Mouse (Mus musculus): ENCODE results near the gene Gstm2. TPM values are rescaled to one million over a fixed set of nuclear protein-coding genes. Genes with fewer than 3 reads are reported as not detected.
"Not testable (repeated sequence)": the region's sequence is repeated elsewhere in the genome, so short reads cannot be mapped to it uniquely, and the experiment has no call there.

The Gstm2 gene
- polyA plus RNA-seq, 1 experiment: 285 TPM

DNA sequence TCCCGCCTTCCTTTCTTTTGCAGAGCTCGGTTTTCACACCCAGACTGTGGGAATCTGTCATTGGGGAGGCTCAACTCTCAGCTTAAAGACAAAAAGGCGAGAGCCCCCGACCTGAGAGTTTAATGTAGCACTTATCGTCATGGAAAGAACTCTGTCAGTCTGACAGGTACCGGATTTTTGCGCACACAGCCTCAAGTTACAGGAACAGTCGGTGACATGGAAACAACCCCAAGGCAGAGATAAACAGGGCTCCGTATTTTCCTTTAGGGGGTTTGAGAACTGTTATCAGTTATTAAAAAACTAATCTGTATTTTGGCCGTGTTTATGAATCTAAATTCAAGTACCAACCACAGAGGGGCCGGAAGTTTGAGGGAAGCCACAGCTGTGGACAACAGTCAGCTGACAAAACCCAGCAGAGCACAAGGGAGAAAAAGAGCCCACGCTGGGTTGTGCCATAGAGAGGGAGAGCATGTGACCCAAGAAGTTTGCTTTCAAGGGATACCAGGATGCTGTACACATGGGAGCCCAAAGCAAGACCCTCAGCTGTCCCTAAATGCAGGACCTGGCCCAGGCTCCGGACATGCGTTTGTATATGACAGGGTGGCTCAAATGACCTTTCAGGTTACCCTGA lies 32.1 kb upstream of the Gstm2 start:
- WGBS: 10% methylated on average over 14 of the region's 14 CpGs
- H3K4me3 ChIP-seq (replicated peaks; ENCODE audit: extremely low read depth, low read depth, low read length): peak overlapping the region; percentile 37
- peaks cover 31% of the 10 kb centered on the region for H3K4me1 ChIP-seq (ENCODE audit: control insufficient read depth, insufficient read depth, low read length)
- TF ChIP-seq POLR2A (IDR thresholded peaks at IDR 0.05; ENCODE audit: borderline replicate concordance, extremely low read depth, low read depth, low read length): no peak
- TF ChIP-seq CTCF (IDR thresholded peaks at IDR 0.05; ENCODE audit: insufficient read depth, low read length): no peak
- no peak for DNase-seq

DNA sequence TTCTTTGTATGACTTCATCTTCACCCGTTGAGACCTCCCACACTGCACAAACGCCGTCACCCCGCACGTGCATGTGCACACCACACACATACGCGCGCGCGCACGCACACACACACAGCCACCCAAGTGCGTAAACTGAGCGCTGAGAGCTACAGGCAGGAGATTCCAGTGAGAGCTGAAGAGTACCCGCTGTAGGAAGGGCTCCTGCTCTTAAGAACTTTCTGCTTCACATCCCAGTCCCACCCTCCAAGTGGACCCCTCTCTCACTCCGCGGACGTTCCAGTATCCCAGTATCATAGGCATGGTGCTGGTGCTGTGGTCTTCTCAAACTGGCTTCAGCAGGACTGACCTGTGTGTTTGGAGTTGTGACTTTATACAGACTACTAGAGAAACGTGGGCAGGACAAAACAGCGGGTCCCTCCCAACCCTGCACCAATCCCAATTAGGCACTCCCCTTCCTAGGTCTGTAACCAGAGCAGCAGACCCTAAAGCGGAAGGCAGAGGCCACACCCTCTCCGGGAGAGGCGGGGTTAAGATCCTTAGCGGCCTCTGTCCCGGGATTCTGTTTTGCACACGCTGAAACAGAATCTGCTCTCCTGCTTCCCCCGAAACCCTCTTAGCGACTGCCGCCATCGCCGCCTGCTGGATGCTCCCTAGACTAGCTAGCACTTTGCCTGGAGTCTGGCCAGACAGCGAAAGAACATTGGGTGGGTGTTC lies 31.4 kb upstream of the Gstm2 start, which contains the start of gene Gstm1:
TSS of gene Gstm1 (minus strand) at position 501 of the 717 bp plus-strand sequence.
- WGBS: under 1% methylated on average over 31 of the region's 31 CpGs
- H3K4me3 ChIP-seq (replicated peaks; ENCODE audit: extremely low read depth, low read depth, low read length): peak within 1 kb of the TSS; percentile 74
- TF ChIP-seq POLR2A (IDR thresholded peaks at IDR 0.05; ENCODE audit: borderline replicate concordance, extremely low read depth, low read depth, low read length): peak; percentile 98
- peak; percentile 80 for TF ChIP-seq CTCF (IDR thresholded peaks at IDR 0.05; ENCODE audit: insufficient read depth, low read length)
- DNase-seq: peak; percentile 91
- H3K4me1 ChIP-seq (ENCODE audit: control insufficient read depth, insufficient read depth, low read length): peaks cover 33% of the 10 kb centered on the region

DNA sequence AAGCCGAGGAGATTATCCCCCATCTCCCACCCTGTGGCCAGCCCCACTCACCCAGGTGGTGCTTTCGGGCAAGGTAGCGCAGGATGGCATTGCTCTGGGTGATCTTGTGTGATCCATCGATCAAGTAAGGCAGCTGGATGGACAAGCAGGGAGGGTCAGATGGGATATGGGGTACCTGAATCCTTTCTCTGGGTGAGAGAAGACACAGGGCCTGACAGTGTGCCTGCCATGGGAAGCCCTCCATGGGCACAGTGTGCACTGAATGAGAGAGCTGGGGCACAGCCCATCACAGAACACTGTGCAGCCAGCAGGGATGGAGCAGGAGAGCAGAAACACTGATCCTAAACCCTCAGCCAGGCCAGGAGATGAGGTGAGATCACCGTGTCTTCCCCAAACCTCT lies 30.2 kb upstream of the Gstm2 start:
- peaks cover 31% of the 10 kb centered on the region for H3K4me1 ChIP-seq (ENCODE audit: control insufficient read depth, insufficient read depth, low read length)
- H3K4me3 ChIP-seq (replicated peaks; ENCODE audit: extremely low read depth, low read depth, low read length): peak overlapping the region; percentile 11
- not testable (repeated sequence) for DNase-seq
- 86% methylated on average over 5 of the region's 5 CpGs for WGBS

DNA sequence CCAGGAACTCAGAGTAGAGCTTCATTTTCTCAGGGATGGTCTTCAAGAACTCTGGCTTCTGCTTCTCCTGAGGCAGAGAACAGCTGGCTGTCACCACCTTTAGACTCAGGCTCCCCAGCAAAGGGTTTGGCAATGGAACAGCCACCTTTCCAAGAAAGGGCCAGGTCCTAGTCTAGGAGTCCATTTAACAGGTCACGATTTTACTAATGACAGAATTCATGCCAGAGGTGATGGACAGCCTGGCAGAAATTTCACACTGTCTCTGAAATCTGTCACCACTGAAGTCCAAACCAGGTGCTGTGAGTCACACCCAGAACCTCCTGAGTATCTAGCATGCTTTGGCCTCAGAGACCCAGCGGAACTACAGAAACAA lies 28.7 kb upstream of the Gstm2 start:
- WGBS: 81% methylated on average over 2 of the region's 2 CpGs
- DNase-seq: no peak
- Histone ChIP-seq H3K4me3 (replicated peaks; ENCODE audit: extremely low read depth, low read depth, low read length) (no peak overlapping the region), H3K4me1 (ENCODE audit: control insufficient read depth, insufficient read depth, low read length) (peaks cover 34% of the 10 kb centered on the region)
- no peak for TF ChIP-seq POLR2A (IDR thresholded peaks at IDR 0.05; ENCODE audit: borderline replicate concordance, extremely low read depth, low read depth, low read length)
- TF ChIP-seq CTCF (IDR thresholded peaks at IDR 0.05; ENCODE audit: insufficient read depth, low read length): no peak

DNA sequence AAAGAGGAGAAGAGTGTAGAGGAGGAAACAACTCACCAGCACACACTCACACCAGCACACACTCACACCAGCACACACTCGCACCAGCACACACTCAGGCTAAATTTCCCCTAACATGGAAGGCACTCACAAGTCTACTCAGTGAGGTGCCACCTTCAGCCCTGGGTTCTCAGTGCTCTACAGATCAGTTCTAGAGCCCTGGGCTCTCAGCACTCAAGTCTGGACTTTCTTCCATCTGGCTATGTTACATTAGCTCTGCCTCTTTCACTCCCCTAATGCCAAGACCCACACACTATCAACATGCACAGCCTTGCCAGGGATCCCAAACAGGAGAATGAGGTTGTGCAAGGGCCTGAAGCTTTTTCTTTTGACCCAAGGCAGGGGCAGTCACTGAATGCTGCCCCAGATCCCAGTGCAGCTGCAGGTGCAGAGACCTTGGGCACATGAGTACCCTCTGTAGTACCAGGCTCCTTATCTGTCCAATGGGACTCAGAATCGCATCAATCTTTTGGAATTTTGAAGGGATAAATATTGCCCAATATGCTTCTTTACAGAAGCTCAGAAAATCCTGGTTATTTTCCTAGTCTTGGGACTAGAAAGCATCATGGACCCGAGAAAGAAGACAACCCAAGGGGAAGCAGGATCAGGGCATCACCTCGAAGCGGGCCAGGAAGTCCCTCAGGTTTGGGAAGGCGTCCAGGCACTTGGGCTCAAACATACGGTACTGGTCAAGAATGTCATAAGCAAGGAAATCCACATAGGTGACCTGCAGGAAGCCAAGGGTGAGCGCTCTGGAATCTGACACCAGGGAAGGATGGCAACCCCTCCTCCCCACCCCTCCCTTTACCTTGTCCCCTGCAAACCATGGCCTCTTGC lies 28.1 kb upstream of the Gstm2 start:
- DNase-seq: no peak
- no peak for TF ChIP-seq CTCF (IDR thresholded peaks at IDR 0.05; ENCODE audit: insufficient read depth, low read length)
- TF ChIP-seq POLR2A (IDR thresholded peaks at IDR 0.05; ENCODE audit: borderline replicate concordance, extremely low read depth, low read depth, low read length): no peak
- 70% methylated on average over 8 of the region's 8 CpGs for WGBS
- H3K4me1 ChIP-seq (ENCODE audit: control insufficient read depth, insufficient read depth, low read length): peaks cover 34% of the 10 kb centered on the region
- no peak overlapping the region for H3K4me3 ChIP-seq (replicated peaks; ENCODE audit: extremely low read depth, low read depth, low read length)

DNA sequence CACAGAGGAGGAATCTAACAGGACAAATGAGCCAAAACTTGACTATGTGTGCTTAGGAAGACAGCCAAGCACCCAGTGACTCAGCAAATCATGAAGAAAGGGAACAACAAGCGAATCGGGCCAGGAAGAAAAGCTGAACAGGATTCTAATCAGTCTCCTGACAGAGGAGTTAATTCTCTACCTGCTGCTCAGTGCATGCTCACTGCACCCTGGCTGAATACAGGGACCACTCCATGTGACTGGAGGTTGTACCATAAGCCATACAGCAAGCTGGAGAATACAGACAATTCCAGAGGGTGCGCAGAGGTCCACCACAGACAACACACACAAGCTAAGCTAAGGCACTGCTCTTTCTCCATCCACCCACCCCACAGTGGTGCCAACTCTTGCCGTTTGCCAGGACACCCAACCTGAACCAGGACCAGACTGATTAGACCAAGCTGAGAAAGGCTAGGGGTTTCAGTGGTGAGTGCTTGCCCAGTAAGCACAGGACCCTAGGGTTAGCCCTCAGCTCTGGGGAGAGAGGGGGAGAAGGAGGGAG lies 27.1 kb upstream of the Gstm2 start:
- no peak for TF ChIP-seq CTCF (IDR thresholded peaks at IDR 0.05; ENCODE audit: insufficient read depth, low read length)
- no peak for TF ChIP-seq POLR2A (IDR thresholded peaks at IDR 0.05; ENCODE audit: borderline replicate concordance, extremely low read depth, low read depth, low read length)
- peak overlapping the region; percentile 15 for H3K4me3 ChIP-seq (replicated peaks; ENCODE audit: extremely low read depth, low read depth, low read length)
- 38% methylated on average over 4 of the region's 4 CpGs for WGBS
- peak; percentile 76 for DNase-seq
- peaks cover 32% of the 10 kb centered on the region for H3K4me1 ChIP-seq (ENCODE audit: control insufficient read depth, insufficient read depth, low read length)

DNA sequence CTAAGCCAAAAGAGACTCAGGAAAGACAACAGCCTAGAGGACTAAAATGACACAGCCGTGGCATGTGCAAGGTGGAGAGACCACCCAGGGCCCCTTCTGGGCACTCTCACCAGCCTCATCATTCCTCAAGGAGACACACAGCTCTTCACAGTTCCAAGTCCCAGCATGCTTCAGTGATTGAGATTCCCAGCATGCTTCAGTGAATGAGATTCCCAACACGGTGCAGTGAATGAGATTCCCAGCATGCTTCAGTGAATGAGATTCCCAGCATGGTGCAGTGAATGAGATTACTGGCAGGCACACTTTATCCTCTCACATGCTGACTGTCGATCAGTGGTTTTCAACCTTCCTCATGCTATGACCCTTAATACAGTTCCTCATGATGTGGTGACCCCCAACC lies 25.3 kb upstream of the Gstm2 start:
- 78% methylated on average over 3 of the region's 3 CpGs for WGBS
- DNase-seq: no peak
- TF ChIP-seq CTCF (IDR thresholded peaks at IDR 0.05; ENCODE audit: insufficient read depth, low read length) (no peak), POLR2A (IDR thresholded peaks at IDR 0.05; ENCODE audit: borderline replicate concordance, extremely low read depth, low read depth, low read length) (no peak)

DNA sequence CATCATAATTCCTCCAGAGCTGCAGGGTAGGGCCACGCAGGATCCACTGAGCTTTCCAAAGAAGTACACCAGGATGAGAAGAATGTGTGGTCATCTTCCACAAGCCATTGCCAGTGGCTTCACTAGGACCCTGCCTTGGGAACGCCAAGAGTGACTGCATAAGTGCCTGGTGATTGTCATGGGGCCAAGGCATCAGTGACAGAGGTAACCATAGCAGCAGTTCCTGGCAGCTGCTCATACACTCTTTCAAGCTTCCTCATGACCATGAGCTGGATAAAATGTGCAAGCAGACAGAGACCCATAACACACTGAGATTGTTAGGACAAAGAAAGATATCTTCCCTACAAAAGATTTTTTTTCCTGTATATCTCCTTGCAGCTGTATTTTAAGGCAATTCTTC lies 24.0 kb upstream of the Gstm2 start:
- no peak for DNase-seq
- WGBS: 47% methylated on average over 2 of the region's 2 CpGs
- Histone ChIP-seq H3K4me3 (replicated peaks; ENCODE audit: extremely low read depth, low read depth, low read length) (no peak overlapping the region), H3K4me1 (ENCODE audit: control insufficient read depth, insufficient read depth, low read length) (peaks cover 20% of the 10 kb centered on the region)
- TF ChIP-seq CTCF (IDR thresholded peaks at IDR 0.05; ENCODE audit: insufficient read depth, low read length) (no peak), POLR2A (IDR thresholded peaks at IDR 0.05; ENCODE audit: borderline replicate concordance, extremely low read depth, low read depth, low read length) (no peak)

More for the DNA sequence above, 25.3 kb upstream of the Gstm2 start:
- H3K4me3 ChIP-seq (replicated peaks; ENCODE audit: extremely low read depth, low read depth, low read length): no peak overlapping the region
- peaks cover 30% of the 10 kb centered on the region for H3K4me1 ChIP-seq (ENCODE audit: control insufficient read depth, insufficient read depth, low read length)

DNA sequence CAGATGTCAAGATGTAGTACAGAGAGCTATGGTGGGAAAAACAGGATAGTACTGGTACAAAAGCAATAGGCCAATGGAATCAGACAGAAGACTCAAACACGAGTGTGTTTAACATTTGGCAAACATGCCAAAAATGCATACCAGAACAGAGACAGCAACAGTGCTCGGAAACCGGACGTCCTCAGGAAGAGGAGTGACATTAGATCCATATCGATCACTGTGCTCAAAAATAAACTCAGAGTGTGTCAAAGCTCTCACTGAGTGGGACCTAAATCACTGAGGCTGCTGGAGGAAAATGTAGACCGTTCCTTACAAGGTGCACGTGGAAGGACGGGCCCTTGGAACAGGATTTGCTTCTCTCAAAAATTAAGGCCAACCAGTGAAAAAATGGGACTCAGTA lies 15.8 kb upstream of the Gstm2 start:
- Histone ChIP-seq H3K4me1 (ENCODE audit: control insufficient read depth, insufficient read depth, low read length) (0 out of 2 replicates have a peak, but pooled peaks cover 2% of the 10 kb centered on the region), H3K4me3 (replicated peaks; ENCODE audit: extremely low read depth, low read depth, low read length) (no peak overlapping the region)
- no peak for DNase-seq
- TF ChIP-seq POLR2A (IDR thresholded peaks at IDR 0.05; ENCODE audit: borderline replicate concordance, extremely low read depth, low read depth, low read length) (no peak), CTCF (IDR thresholded peaks at IDR 0.05; ENCODE audit: insufficient read depth, low read length) (no peak)
- WGBS: 32% methylated on average over 8 of the region's 8 CpGs

Measured in lung, adult 2 months (tissue).